In genomic region chr10:66565374-66565773, GRCm38 (mm10) we compare ENCODE assay signal across 20 mouse cellular contexts.
"Had no signal": no experiment of that assay in that cellular context is flagged by ENCODE, and none has a peak within 500 bp of the region (broad histone marks: within the 10 kb centered on the region; RNA-seq: fewer than 3 reads in every experiment).

No protein-coding gene starts in this region.

- H3K4me1 ChIP-seq: intestine, embryonic 15.5 days; kidney, embryonic 15.5 days; limb, embryonic 12.5 days; limb, embryonic 15.5 days; stomach, embryonic 15.5 days had no signal

- H3K9me3 ChIP-seq: intestine, embryonic 15.5 days; kidney, embryonic 15.5 days; limb, embryonic 12.5 days; limb, embryonic 15.5 days; stomach, embryonic 15.5 days had no signal

- H3K36me3 ChIP-seq: intestine, embryonic 15.5 days; kidney, embryonic 15.5 days; limb, embryonic 12.5 days; limb, embryonic 15.5 days; stomach, embryonic 15.5 days had no signal

- ATAC-seq: intestine, embryonic 15.5 days; liver, postnatal 0 days; lung, postnatal 0 days had no signal

- DNase-seq: kidney, adult 11 months; kidney, adult 8-10 months; kidney, postnatal 10 days; kidney, postnatal 36 days; layer of hippocampus, postnatal 36 days; left cerebral cortex, postnatal 4 days; liver, postnatal 0 days; lung, embryonic 14.5 days; right cerebral cortex, postnatal 25 days; spleen, adult 18-20 months; thymus, postnatal 25 days had no signal

- H3K27ac ChIP-seq: intestine, embryonic 15.5 days; kidney, embryonic 15.5 days; limb, embryonic 12.5 days; limb, embryonic 15.5 days; liver, embryonic 14.5 days; macrophage; stomach, embryonic 15.5 days had no signal

- H3K4me2 ChIP-seq: intestine, embryonic 15.5 days; kidney, embryonic 15.5 days; limb, embryonic 12.5 days; limb, embryonic 15.5 days; liver, embryonic 11.5 days; lung, embryonic 14.5 days; stomach, embryonic 15.5 days had no signal

- H3K4me3 ChIP-seq: intestine, embryonic 15.5 days; kidney, embryonic 15.5 days; limb, embryonic 12.5 days; limb, embryonic 15.5 days; stomach, embryonic 15.5 days had no signal

- H3K27me3 ChIP-seq: intestine, embryonic 15.5 days; kidney, embryonic 15.5 days; limb, embryonic 12.5 days; limb, embryonic 15.5 days; stomach, embryonic 15.5 days had no signal

- H3K9ac ChIP-seq: intestine, embryonic 15.5 days; kidney, embryonic 15.5 days; limb, embryonic 12.5 days; limb, embryonic 15.5 days; liver, embryonic 14.5 days; liver, postnatal 0 days; lung, embryonic 14.5 days; stomach, embryonic 15.5 days had no signal
